Mouse (Mus musculus) lung, embryonic 15.5 days (tissue): Measurements from ENCODE around the gene Rarres1. TPM values are rescaled to one million over a fixed set of nuclear protein-coding genes. Genes with fewer than 3 reads are reported as not detected.

Experiments
- ATAC-seq: fragments of 200-750 bp; cut with Nextera tagmentation; 2 replicates; pipeline ENCODE4 v1.8.0; 2017; ENCODE audit warnings: moderate number of reproducible peaks, borderline replicate concordance; ENCODE audit not compliant: low FRiP score, low TSS enrichment; ENCODE audit errors: extremely low read depth
- H3K27ac ChIP-seq: fragments of 300-500 bp; sonication (generic); 2 replicates; pipeline ENCODE4 v1.5.1; 2015; ENCODE audit warnings: moderate library complexity, mild to moderate bottlenecking, inconsistent platforms
- H3K27me3 ChIP-seq: fragments of 300-500 bp; sonication (generic); 2 replicates; pipeline ENCODE4 v1.6.1; 2015; ENCODE audit warnings: inconsistent platforms
- H3K36me3 ChIP-seq: fragments of 300-500 bp; sonication (generic); 2 replicates; pipeline ENCODE4 v1.6.1; 2015; ENCODE audit warnings: inconsistent platforms
- H3K4me1 ChIP-seq: fragments of 300-500 bp; sonication (generic); 2 replicates; pipeline ENCODE4 v1.6.1; 2015; ENCODE audit warnings: inconsistent platforms
- H3K4me2 ChIP-seq: fragments of 300-500 bp; sonication (generic); 2 replicates; pipeline ENCODE4 v1.6.1; 2015; ENCODE audit warnings: inconsistent platforms, mild to moderate bottlenecking, moderate library complexity
- H3K4me3 ChIP-seq: fragments of 300-500 bp; sonication (generic); 2 replicates; pipeline ENCODE4 v1.5.1; 2015; ENCODE audit warnings: mild to moderate bottlenecking, inconsistent platforms
- H3K9ac ChIP-seq: fragments of 300-500 bp; sonication (generic); 2 replicates; pipeline ENCODE4 v1.6.1; 2015; ENCODE audit warnings: inconsistent platforms
- H3K9me3 ChIP-seq: fragments of 300-500 bp; sonication (generic); 2 replicates; pipeline ENCODE4 v1.6.1; 2016; ENCODE audit warnings: inconsistent platforms
- WGBS: fragments of 180-500 bp; shearing (Covaris S2); methylation state at CpG from one replicate; pipeline ENCODE4 v1.1.7; 2015; 5-methylcytosine and 5-hydroxymethylcytosine counted together
- polyA plus RNA-seq: library from polyadenylated mRNA; unstranded; fragments of >200 nt; fragmentation: Nextera tagmentation; extraction: Ambion mirVana; gene quantifications from 2 replicates; pipeline ENCODE4 v1.2.1, GENCODE M21; 2015

The Rarres1 gene
- polyA plus RNA-seq, 1 experiment from 2014 or later, result 6.8 TPM

DNA sequence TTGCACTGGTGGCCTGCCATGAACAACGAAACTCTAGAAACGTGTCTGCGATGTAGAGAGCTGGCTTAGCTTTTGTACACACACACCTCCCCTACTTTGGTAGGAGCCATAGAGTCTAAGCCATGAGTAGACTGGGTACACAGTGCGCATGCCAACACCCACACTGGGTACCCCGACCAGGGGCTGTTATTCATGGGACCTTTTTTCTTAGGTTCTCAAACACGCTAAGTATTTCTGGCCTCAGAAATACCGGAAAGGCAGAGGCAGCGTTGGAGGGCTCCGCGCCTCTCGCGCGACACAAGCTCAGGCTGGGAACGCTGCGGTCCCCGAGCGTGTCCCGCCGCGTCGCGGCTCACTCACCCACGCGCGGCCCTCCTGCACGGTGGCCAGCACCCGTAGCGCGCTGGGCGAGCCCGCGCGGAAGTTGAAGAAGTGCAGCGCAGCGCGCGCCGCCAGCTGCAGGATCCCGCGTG lies 486 bp downstream of the Rarres1 start:
- Histone ChIP-seq H3K27me3 (peaks cover 20% of the 10 kb centered on the region), H3K9me3 (no peaks in the 10 kb centered on the region), H3K4me3 (peak overlapping the region; percentile 55), H3K36me3 (no peaks in the 10 kb centered on the region), H3K4me1 (0 out of 2 replicates have a peak, but pooled peaks cover 5% of the 10 kb centered on the region), H3K4me2 (peak overlapping the region; percentile 100), H3K9ac (peak overlapping the region; percentile 46), H3K27ac (no peak overlapping the region)
- 2% methylated on average over 40 of the region's 40 CpGs for WGBS
- peak; percentile 50 for ATAC-seq

- Histone ChIP-seq H3K4me1 (0 out of 2 replicates have a peak, but pooled peaks cover 5% of the 10 kb centered on the region), H3K4me3 (no peak overlapping the region), H3K27me3 (peaks cover 20% of the 10 kb centered on the region), H3K9ac (no peak overlapping the region), H3K9me3 (no peaks in the 10 kb centered on the region), H3K36me3 (no peaks in the 10 kb centered on the region), H3K4me2 (no peak overlapping the region), H3K27ac (no peak overlapping the region)
- WGBS, result under 1% methylated on average over 5 of the region's 5 CpGs
- no peak for ATAC-seq
These were observed 2.5 kb downstream of the Rarres1 start for GRCm38 (mm10) chr3:67512807-67513206.

- Histone ChIP-seq H3K27me3 (no peaks in the 10 kb centered on the region), H3K36me3 (no peaks in the 10 kb centered on the region), H3K4me3 (no peak overlapping the region), H3K9me3 (no peaks in the 10 kb centered on the region), H3K4me1 (no peaks in the 10 kb centered on the region), H3K27ac (no peak overlapping the region), H3K9ac (no peak overlapping the region), H3K4me2 (no peak overlapping the region)
- WGBS, result 79% methylated on average over 10 of the region's 10 CpGs
- no peak for ATAC-seq
These were observed 7.0 kb downstream of the Rarres1 start for GRCm38 (mm10) chr3:67508216-67508892.

DNA sequence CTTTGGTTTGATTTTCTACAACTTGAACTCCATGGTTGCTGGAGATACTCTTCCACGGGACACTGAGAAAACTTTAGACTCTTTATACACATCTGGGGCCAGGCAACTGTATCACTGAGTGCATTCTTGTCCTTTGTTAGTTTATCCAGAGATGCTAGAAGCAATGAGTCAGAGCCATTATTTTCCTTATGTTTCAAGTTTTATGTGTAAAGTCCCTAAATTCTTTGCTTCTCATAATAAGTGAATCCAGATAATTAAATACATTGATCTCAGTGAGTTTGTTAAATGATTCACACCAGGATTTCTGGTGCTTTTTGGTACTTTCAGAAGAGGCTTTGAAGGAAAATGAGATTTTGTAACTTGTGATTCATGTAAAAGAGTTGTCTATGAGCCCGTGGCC lies 10.0 kb downstream of the Rarres1 start:
- ATAC-seq, result no peak
- H3K27ac ChIP-seq, result no peak overlapping the region
- H3K9ac ChIP-seq, result no peak overlapping the region
- H3K4me3 ChIP-seq, result no peak overlapping the region
- no peaks in the 10 kb centered on the region for H3K4me1 ChIP-seq
- H3K27me3 ChIP-seq, result no peaks in the 10 kb centered on the region
- H3K4me2 ChIP-seq, result no peak overlapping the region
- no peaks in the 10 kb centered on the region for H3K36me3 ChIP-seq
- WGBS, result 89% methylated on average over 2 of the region's 2 CpGs
- H3K9me3 ChIP-seq, result no peaks in the 10 kb centered on the region

DNA sequence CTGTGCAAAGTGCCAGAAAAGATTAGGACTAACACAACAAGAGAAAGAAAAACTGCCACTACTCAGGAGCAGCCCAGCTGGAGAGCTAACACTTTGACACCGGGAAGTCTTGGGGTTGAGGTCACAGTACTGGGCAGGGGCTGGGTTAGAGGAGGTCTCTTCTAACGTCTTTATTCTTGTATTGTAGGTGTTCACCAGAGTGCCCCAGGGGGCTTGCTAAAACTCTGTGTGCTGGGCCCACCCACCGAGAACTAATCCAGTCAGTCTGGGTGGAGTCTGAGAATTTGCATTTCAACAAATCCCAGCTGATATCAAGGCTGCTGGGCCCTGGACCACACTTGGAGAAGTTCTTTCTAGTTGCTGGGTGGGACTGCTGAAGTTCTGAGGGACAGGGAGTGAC lies 11.4 kb downstream of the Rarres1 start:
- H3K9ac ChIP-seq, result no peak overlapping the region
- H3K4me3 ChIP-seq, result no peak overlapping the region
- no peaks in the 10 kb centered on the region for H3K36me3 ChIP-seq
- H3K9me3 ChIP-seq, result no peaks in the 10 kb centered on the region
- no peak overlapping the region for H3K4me2 ChIP-seq
- H3K27ac ChIP-seq, result no peak overlapping the region
- no peaks in the 10 kb centered on the region for H3K27me3 ChIP-seq
- ATAC-seq, result no peak
- WGBS, result 11% methylated on average over 3 of the region's 3 CpGs
- no peaks in the 10 kb centered on the region for H3K4me1 ChIP-seq

DNA sequence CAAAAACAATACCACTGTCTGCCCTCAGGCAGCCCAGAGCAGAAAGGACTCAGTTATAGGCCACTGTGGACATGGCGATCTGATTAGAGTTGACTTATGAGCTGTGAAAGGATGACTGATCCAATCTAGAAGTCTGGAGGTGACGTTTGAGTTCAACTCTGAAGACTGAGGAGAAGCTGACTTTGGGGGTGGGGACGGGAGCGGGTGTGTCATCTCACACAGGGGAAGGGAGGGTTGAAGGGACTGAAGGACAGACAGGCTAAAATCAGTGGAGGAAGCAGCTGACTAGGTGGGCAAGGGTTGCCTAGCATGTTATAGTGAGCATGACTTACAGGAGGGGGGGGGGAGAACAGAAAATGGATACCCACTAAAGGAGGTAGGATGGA lies 15.9 kb downstream of the Rarres1 start:
- no peak overlapping the region for H3K27ac ChIP-seq
- no peaks in the 10 kb centered on the region for H3K36me3 ChIP-seq
- no peaks in the 10 kb centered on the region for H3K4me1 ChIP-seq
- WGBS, result 88% methylated on average over 4 of the region's 4 CpGs
- ATAC-seq, result no peak
- no peaks in the 10 kb centered on the region for H3K9me3 ChIP-seq
- no peak overlapping the region for H3K4me3 ChIP-seq
- no peaks in the 10 kb centered on the region for H3K27me3 ChIP-seq
- H3K4me2 ChIP-seq, result no peak overlapping the region
- no peak overlapping the region for H3K9ac ChIP-seq

DNA sequence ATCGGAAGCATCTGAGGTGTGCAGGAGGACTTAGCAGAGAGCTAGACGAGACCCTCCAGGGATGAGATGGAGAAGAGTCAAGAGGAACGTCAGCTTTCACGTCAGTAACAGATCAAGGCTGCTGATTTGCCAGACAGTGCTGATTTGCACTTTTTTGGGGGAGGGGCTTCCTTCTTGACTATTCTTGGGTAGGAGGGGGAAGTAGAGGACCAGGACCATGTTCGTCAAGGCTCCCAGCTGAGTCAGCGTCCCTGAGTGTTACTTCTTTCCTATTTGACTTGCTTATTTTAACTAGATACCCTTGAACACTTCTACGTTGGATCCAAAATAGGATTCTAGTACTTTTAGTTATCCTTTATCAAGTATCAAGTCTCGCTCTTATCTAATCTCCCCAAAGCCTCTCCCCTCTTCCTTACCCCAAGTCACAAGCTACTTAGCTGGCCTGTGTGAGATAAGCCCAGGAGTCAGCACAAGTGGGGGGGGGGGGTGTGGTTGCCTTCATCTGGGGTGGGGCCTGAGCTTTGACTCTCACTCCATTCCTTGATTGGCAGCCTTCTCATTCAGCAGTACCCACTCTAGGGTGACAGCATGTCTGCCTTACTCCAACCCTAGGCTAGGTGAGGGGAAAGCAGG lies 16.4 kb downstream of the Rarres1 start:
- H3K4me2 ChIP-seq, result no peak overlapping the region
- no peak for ATAC-seq
- no peaks in the 10 kb centered on the region for H3K4me1 ChIP-seq
- H3K9me3 ChIP-seq, result no peaks in the 10 kb centered on the region
- H3K27ac ChIP-seq, result no peak overlapping the region
- 84% methylated on average over 8 of the region's 8 CpGs for WGBS
- H3K27me3 ChIP-seq, result no peaks in the 10 kb centered on the region
- H3K9ac ChIP-seq, result no peak overlapping the region
- no peak overlapping the region for H3K4me3 ChIP-seq
- no peaks in the 10 kb centered on the region for H3K36me3 ChIP-seq

DNA sequence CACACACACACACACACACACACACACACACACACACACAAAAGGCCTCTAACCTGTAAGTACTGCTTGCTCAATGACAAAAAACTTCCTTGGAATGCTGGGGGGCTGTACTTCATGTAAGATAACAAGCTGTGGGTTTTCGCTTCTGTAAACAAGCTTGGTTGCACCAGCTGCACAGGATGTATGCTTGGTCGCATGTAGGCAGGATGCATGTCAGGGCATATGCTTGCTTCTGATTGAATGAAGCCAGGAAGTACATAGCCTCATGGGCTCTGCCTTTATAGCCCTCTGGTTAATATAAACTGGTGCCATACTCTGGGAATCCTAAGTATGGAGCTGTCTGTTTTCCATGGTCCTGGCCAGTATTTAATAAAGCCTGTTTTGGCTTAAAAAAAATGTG lies 17.3 kb downstream of the Rarres1 start:
- H3K4me3 ChIP-seq, result no peak overlapping the region
- 62% methylated on average over 2 of the region's 2 CpGs for WGBS
- no peak overlapping the region for H3K4me2 ChIP-seq
- no peaks in the 10 kb centered on the region for H3K4me1 ChIP-seq
- no peak overlapping the region for H3K27ac ChIP-seq
- H3K36me3 ChIP-seq, result no peaks in the 10 kb centered on the region
- H3K9me3 ChIP-seq, result no peaks in the 10 kb centered on the region
- no peak for ATAC-seq
- H3K9ac ChIP-seq, result no peak overlapping the region
- H3K27me3 ChIP-seq, result no peaks in the 10 kb centered on the region

DNA sequence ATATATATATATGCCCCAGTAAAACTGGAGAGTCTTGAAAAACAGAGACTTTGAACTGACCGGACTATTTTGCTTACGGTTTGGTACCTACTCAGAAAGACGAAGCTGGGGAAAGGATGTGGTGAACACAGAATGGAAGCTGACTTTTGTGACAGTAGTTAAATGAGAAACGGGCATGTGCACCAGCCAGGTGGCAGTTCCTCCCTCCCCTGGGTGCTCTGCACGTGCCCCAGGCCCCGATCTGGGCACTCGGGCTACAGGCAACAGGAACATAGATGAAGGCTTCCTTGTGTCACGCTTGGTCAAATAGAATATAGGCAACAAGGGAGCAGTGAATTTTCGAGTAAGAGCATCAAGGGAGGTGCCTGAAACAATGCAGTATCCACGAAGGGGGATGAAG lies 19.0 kb downstream of the Rarres1 start:
- no peak overlapping the region for H3K4me3 ChIP-seq
- 83% methylated on average over 10 of the region's 10 CpGs for WGBS
- H3K27ac ChIP-seq, result no peak overlapping the region
- no peaks in the 10 kb centered on the region for H3K27me3 ChIP-seq
- no peaks in the 10 kb centered on the region for H3K36me3 ChIP-seq
- H3K9ac ChIP-seq, result no peak overlapping the region
- no peak overlapping the region for H3K4me2 ChIP-seq
- no peaks in the 10 kb centered on the region for H3K9me3 ChIP-seq
- H3K4me1 ChIP-seq, result no peaks in the 10 kb centered on the region
- no peak for ATAC-seq

- ATAC-seq, result no peak
- Histone ChIP-seq H3K27ac (no peak overlapping the region), H3K36me3 (no peaks in the 10 kb centered on the region), H3K4me1 (no peaks in the 10 kb centered on the region), H3K9ac (no peak overlapping the region), H3K9me3 (no peaks in the 10 kb centered on the region), H3K27me3 (no peaks in the 10 kb centered on the region), H3K4me2 (no peak overlapping the region), H3K4me3 (no peak overlapping the region)
- WGBS, result 83% methylated on average over 8 of the region's 8 CpGs
These were observed 22.2 kb downstream of the Rarres1 start for GRCm38 (mm10) chr3:67493132-67493531.

DNA sequence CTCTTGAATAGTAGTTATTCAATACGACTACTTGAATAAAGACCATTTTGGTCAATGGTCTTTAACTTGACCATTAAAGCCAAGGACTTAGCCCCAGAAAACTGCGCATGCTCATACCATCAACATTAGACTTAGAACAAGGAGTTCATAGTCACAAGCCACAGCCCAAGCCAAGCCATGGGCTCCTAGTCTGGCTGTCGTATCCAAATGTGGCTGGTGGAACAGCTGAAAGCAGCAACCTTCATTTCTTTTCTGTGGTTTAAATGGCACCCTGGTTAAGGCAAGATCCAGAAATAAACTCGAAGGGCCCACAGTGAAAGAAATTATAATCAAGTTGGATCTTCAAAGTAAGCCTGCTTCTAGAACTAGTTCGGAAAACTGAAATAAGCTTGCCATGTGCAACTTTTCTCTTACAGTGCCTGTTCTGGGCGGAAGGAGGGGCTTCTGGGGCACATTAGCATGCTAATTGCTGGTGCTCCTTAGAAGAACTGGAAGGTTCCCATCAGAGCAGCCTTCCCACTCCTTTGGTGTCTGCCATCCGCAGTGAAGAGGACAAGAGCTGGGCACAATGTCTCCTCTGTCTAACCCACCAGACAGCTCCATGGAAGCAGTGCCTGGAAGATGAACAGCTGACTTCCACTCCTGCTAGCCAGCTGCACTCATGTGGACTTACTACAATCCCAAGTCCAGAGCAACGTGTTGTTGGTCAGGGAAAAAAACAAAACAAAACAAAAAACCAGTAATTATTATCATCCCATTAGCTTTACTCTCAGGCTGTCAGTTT lies 23.0 kb downstream of the Rarres1 start:
- H3K4me2 ChIP-seq, result no peak overlapping the region
- WGBS, result 78% methylated on average over 8 of the region's 8 CpGs
- H3K27ac ChIP-seq, result no peak overlapping the region
- no peaks in the 10 kb centered on the region for H3K4me1 ChIP-seq
- H3K4me3 ChIP-seq, result no peak overlapping the region
- ATAC-seq, result no peak
- H3K9me3 ChIP-seq, result no peaks in the 10 kb centered on the region
- H3K36me3 ChIP-seq, result no peaks in the 10 kb centered on the region
- H3K9ac ChIP-seq, result no peak overlapping the region
- no peaks in the 10 kb centered on the region for H3K27me3 ChIP-seq

DNA sequence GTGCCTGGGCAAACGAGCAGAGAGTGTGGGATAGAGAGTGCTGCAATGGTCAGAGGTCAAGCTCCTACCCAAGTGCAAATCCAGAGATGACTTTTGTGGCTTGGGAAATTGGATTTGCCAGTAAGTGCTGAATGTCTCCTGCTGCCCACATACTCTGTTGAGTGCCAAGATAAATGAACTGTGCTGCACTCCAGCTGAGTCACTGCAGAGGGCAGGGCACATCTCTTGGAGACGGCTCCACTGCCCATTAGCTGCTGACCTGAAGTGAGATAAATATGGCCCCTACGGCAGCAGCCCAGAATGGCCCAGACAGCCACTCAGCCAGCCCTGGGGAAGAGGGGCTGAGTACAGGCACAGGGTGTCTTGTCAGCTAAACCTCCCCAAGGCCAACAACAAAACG lies 25.2 kb downstream of the Rarres1 start:
- Histone ChIP-seq H3K27ac (no peak overlapping the region), H3K9ac (no peak overlapping the region), H3K27me3 (no peaks in the 10 kb centered on the region), H3K9me3 (no peaks in the 10 kb centered on the region), H3K36me3 (no peaks in the 10 kb centered on the region), H3K4me2 (no peak overlapping the region), H3K4me3 (no peak overlapping the region), H3K4me1 (no peaks in the 10 kb centered on the region)
- ATAC-seq, result no peak
- 15% methylated on average over 4 of the region's 4 CpGs for WGBS
